Mouse (Mus musculus): ENCODE results near the gene Kif2b.

GRCm38 (mm10) chr11:91574477-91574876, 2.9 kb downstream of the Kif2b start:
- TF ChIP-seq CTCF (IDR thresholded peaks at IDR 0.05; ENCODE audit: low read depth): no peak
- no peak for TF ChIP-seq EP300 (IDR thresholded peaks at IDR 0.05; ENCODE audit: low read depth)
